19 mouse cellular contexts compared by ENCODE assay signal in genomic region chr15:78698491-78699135, GRCm38 (mm10). TPM values are rescaled to one million over a fixed set of nuclear protein-coding genes. Genes with fewer than 3 reads are reported as not detected.
DNase-seq lines count a peak whose midpoint lies in the region; ATAC-seq lines count a peak whose summit lies in the region.
"Had no signal": no experiment of that assay in that cellular context is flagged by ENCODE, and none has a peak within 500 bp of the region (broad histone marks: within the 10 kb centered on the region; RNA-seq: fewer than 3 reads in every experiment).

No protein-coding gene starts in this region.

- no peaks in the 10 kb centered on the region for H3K4me1 ChIP-seq in kidney, embryonic 14.5 days (ENCODE audit: control insufficient read depth, insufficient read depth, low read length)
- H3K4me1 ChIP-seq in neural tube, embryonic 13.5 days (replicated peaks) = peaks cover 20% of the 10 kb centered on the region
- H3K4me1 ChIP-seq in forebrain, embryonic 16.5 days (replicated peaks; ENCODE audit: control insufficient read depth, insufficient read depth, low read length) = peaks cover 39% of the 10 kb centered on the region
- H3K4me1 ChIP-seq: embryonic facial prominence, embryonic 15.5 days; liver, embryonic 12.5 days had no signal

- no peaks in the 10 kb centered on the region for H3K9me3 ChIP-seq in kidney, embryonic 14.5 days (ENCODE audit: control insufficient read depth, low read length)
- H3K9me3 ChIP-seq in neural tube, embryonic 13.5 days = no peaks in the 10 kb centered on the region
- H3K9me3 ChIP-seq in forebrain, embryonic 16.5 days (ENCODE audit: control insufficient read depth, low read length) = no peaks in the 10 kb centered on the region
- H3K9me3 ChIP-seq: embryonic facial prominence, embryonic 15.5 days; heart, embryonic 12.5 days; limb, embryonic 10.5 days; liver, embryonic 12.5 days had no signal

- no peak overlapping the region for H3K27ac ChIP-seq in kidney, embryonic 14.5 days (ENCODE audit: low read depth, low read length)
- H3K27ac ChIP-seq in neural tube, embryonic 13.5 days (replicated peaks) = 0 out of 2 replicates have a peak overlapping the region, but pooled peaks have one; percentile 49
- peak overlapping the region; percentile 87 for H3K27ac ChIP-seq in forebrain, embryonic 16.5 days (ENCODE audit: low read length)
- H3K27ac ChIP-seq: embryonic facial prominence, embryonic 15.5 days; limb, embryonic 10.5 days; liver, embryonic 12.5 days had no signal

- no peak for ATAC-seq in kidney, embryonic 14.5 days (ENCODE audit: low FRiP score, low TSS enrichment)
- no peak for ATAC-seq in neural tube, embryonic 13.5 days (ENCODE audit: low read depth)
- ATAC-seq in forebrain, embryonic 16.5 days = peak; percentile 76
- ATAC-seq: liver, embryonic 12.5 days had no signal

- no peak for DNase-seq in kidney, postnatal 25 days
- DNase-seq in neural tube, embryonic 10.5 days (ENCODE audit: extremely low spot score, low spot score) = no peak
- DNase-seq in left cerebral cortex, postnatal 4 days = peak; percentile 84
- DNase-seq in thymus, postnatal 0 days (ENCODE audit: low spot score) = no peak
- no peak for DNase-seq in adrenal gland, adult 18-20 months (ENCODE audit: low spot score in 2 of 2)
- DNase-seq: cerebellum, adult 18-20 months; gastrocnemius, postnatal 36 days; heart, postnatal 4 days; kidney, adult 18-20 months; kidney, postnatal 36 days; thymus, adult 2 months had no signal

- 84% methylated on average over 13 of the region's 13 CpGs for whole genome bisulfite sequencing in kidney, embryonic 14.5 days
- WGBS in neural tube, embryonic 13.5 days = 78% methylated on average over 13 of the region's 13 CpGs
- WGBS in forebrain, embryonic 16.5 days = 60% methylated on average over 13 of the region's 13 CpGs

- H3K36me3 ChIP-seq in kidney, embryonic 14.5 days (ENCODE audit: control insufficient read depth, insufficient read depth, low read length) = no peaks in the 10 kb centered on the region
- H3K36me3 ChIP-seq in neural tube, embryonic 13.5 days = no peaks in the 10 kb centered on the region
- H3K36me3 ChIP-seq in forebrain, embryonic 16.5 days (ENCODE audit: control insufficient read depth, insufficient read depth) = no peaks in the 10 kb centered on the region
- H3K36me3 ChIP-seq: embryonic facial prominence, embryonic 15.5 days; heart, embryonic 12.5 days; limb, embryonic 10.5 days; liver, embryonic 12.5 days had no signal

- intact Hi-C loops in left cerebral cortex, postnatal 4 days (cut with DNase I) = no loop called here

- no peak overlapping the region for H3K4me3 ChIP-seq in kidney, embryonic 14.5 days (ENCODE audit: low read length)
- no peak overlapping the region for H3K4me3 ChIP-seq in neural tube, embryonic 13.5 days
- H3K4me3 ChIP-seq in forebrain, embryonic 16.5 days (replicated peaks; ENCODE audit: low read length) = no peak overlapping the region
- H3K4me3 ChIP-seq: embryonic facial prominence, embryonic 15.5 days; heart, embryonic 12.5 days; limb, embryonic 10.5 days; liver, embryonic 12.5 days had no signal

- 0 out of 2 replicates have a peak overlapping the region, but pooled peaks have one; percentile 7 for H3K9ac ChIP-seq in kidney, embryonic 14.5 days (ENCODE audit: low read depth, low read length)
- no peak overlapping the region for H3K9ac ChIP-seq in neural tube, embryonic 13.5 days
- no peak overlapping the region for H3K9ac ChIP-seq in forebrain, embryonic 16.5 days (replicated peaks; ENCODE audit: low read depth, low read length)
- H3K9ac ChIP-seq: embryonic facial prominence, embryonic 15.5 days; heart, embryonic 12.5 days; liver, embryonic 12.5 days had no signal

- H3K27me3 ChIP-seq in kidney, embryonic 14.5 days (ENCODE audit: control insufficient read depth, insufficient read depth, low read length) = no peaks in the 10 kb centered on the region
- H3K27me3 ChIP-seq in neural tube, embryonic 13.5 days = no peaks in the 10 kb centered on the region
- no peaks in the 10 kb centered on the region for H3K27me3 ChIP-seq in forebrain, embryonic 16.5 days (replicated peaks; ENCODE audit: control insufficient read depth, insufficient read depth, low read length)

- no peak overlapping the region for H3K4me2 ChIP-seq in kidney, embryonic 14.5 days (replicated peaks; ENCODE audit: low read depth, low read length)
- H3K4me2 ChIP-seq in neural tube, embryonic 13.5 days = no peak overlapping the region
- peak overlapping the region; percentile 9 for H3K4me2 ChIP-seq in forebrain, embryonic 16.5 days (ENCODE audit: low read length)
- H3K4me2 ChIP-seq: embryonic facial prominence, embryonic 15.5 days; heart, embryonic 12.5 days; liver, embryonic 12.5 days had no signal

RNA-seq across cellular contexts. Expression of gene Elfn2, which starts 20.0 kb away (rescaled TPM):
- polyA plus RNA-seq in kidney, embryonic 14.5 days (2014; fragmentation: Nextera tagmentation; extraction: Ambion mirVana) = 0.03 TPM in 2 replicates
- 5.5 and 6.0 TPM in 2 replicates for polyA plus RNA-seq in neural tube, embryonic 13.5 days (2015; fragmentation: Nextera tagmentation; extraction: Ambion mirVana)
- polyA plus RNA-seq in forebrain, embryonic 16.5 days (2015; fragmentation: Nextera tagmentation; extraction: Ambion mirVana) = 6.4 and 8.2 TPM in 2 replicates
- 10 to 100 TPM; 79.2 to 81.2 TPM for total RNA-seq in left cerebral cortex, postnatal 4 days (2021)
- polyA plus RNA-seq in thymus, postnatal 0 days (2015; fragmentation: Nextera tagmentation; extraction: Ambion mirVana) = 0.91 and 1.3 TPM in 2 replicates
- total RNA-seq in adrenal gland, adult 18-20 months (2021) = 1 to 10 TPM; 1.8 to 3.4 TPM
- polyA plus RNA-seq: heart, embryonic 12.5 days; limb, embryonic 10.5 days; liver, embryonic 12.5 days; stomach, embryonic 14.5 days had no signal
